Mouse (Mus musculus) left cerebral cortex, adult 9 months (tissue): ENCODE data around the gene Lce1l.
A peak's percentile ranks its signal among the peaks of the same experiment; 100 is the strongest.
"Not testable (repeated sequence)": the region's sequence is repeated elsewhere in the genome, so short reads cannot be mapped to it uniquely, and the experiment has no call there.

Experiments
- DNase-seq, 2 experiments: peaks; one replicate each; pipeline ENCODE4 v3.0.0; 2022; ENCODE audit warnings: low spot score in 2 of 2

Lce1l gene

DNA sequence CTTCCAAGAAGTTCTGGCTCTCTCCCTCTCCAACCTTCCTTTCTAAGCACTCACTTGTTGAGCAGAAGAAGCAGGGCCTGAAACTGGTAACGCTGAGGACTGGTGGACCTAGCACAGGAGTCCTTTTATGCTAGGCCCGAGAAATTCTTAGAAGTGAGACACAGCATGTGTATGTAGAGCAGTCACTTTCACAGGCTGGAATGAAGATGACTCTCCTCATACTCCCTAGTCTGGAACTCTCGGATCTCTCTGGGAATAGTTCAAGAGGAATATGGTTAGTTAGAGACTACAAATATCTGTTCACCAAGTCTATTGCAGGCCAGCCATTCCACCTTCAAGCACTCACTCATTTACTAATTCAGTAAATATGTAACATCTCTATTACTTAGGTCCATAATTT, at the start of gene Lce1l:
Gene Lce1l, minus strand, starts transcription at position 101 of the 400 bp plus-strand sequence.
- no peak for DNase-seq

DNA sequence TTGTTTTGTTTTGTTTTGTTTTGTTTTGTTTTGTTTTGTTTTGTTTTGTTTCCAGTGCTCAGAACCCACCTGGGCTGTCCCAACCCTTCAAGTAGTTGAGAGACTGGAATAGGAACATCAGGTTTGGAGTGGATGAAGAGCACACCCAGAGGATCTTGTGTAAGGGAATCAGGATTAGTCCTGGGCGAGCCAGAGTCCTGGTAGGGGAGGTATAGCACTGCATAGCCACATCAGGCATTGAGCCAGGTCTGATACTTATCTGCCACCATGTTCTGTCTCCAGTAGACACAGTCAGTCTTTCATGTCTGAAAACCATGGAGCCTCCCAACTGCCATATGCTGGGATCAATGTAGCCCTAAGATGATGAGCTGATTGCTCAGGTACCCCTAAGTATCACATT, 43.4 kb upstream of the Lce1l start:
- DNase-seq, result no peak

DNA sequence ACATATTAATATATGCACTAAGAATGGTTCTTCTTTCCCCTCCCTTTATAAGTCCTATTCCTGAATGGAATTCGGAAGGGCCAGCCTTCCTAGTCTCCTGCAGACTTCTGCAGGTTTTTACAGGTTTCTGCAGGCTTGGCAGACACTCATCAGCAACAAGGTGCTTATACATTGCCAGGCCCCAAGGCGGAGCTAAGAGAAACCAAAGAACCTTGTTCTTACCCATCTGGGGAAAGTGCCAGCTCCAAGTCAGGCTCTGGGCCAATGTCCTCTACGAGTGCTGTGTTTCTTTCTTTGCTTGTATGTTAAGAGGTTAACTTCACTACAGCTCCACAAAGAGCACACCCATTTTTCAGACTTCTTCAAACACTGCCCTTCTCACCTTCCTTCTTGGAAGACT, 43.0 kb upstream of the Lce1l start:
- no peak for DNase-seq

DNA sequence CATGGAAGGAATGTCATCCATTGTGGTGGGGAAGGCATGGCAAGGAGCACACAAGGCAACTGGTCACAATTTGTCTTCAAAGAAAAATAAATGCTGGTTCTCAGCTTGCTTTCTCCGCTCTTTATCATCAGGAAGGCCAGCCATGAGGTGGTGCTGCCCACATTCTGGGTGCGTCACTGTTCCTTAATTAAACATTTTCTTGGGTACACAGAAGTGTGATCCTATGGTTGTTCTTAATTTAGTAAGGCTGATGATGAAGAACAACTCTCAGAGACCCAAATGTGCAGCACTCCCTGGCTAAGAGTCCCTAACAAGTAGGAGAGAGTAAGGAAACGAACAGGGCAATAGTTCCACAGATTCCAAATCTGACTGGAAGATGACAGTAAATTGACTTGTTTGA, 23.1 kb upstream of the Lce1l start:
- peak in 1 of 2 experiments; percentile 8 for DNase-seq

DNA sequence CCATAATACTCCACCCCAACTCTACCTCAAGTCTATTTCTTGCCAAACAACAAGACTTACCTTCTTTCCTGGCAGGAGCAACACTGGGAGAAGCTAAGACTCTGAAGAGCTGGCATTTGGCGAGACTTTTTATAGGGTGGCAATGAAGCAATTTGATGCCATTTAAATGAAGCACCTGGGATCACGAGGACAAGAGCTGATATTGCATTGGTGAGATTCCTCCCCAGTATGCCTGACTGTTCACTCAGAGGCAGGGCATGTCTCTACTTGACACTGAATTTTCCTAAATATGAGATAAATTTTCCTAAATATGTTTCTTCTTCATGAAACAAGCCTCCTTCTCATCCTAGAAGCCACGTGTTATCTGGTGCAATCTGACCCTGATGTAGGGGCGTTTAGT, 19.0 kb upstream of the Lce1l start, which contains the start of gene 2310050C09Rik:
Gene 2310050C09Rik, minus strand, starts transcription at position 101 of the 400 bp plus-strand sequence.
- DNase-seq, result no peak

DNA sequence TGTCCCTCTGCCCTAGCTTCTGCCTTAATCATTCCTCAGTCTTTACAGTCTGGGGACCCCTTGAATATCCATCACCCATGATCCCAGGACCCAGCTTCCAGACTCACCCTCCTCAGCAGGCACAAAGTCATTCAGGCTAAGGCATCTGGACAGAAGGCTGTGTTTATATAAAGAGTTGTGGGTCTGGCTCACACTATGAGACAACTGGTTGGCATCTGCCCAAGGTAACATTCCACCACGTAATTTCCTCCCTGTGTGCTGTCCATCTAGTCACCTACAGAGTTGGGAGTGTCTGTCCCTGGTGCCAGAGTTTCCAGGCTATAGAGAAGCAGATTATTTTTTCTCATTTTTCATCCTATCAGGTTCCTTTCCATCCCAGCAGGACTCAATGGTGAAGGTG, 24.0 kb downstream of the Lce1l start, which contains the start of gene Kprp:
Gene Kprp, minus strand, starts transcription at position 140 of the 400 bp plus-strand sequence.
- DNase-seq, result no peak

DNA sequence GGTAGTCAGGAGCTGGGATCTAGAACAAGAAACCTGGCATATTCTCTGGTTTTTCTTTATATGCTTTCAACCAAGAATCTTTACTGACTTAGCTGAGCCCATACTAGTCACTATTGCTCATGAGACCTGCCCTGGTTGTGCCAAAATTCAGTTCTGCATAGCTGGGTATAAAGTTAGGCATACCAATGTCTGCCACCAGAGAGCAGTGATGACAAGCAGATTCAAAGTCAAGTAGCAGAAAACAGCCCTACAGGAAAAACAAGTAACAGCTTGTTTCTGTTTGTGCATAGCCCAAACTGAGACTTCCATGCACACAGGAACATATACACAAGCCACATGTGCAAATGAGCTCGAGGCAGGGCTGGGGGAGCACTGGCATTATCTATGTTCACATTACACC, 25.3 kb downstream of the Lce1l start:
- DNase-seq, result no peak

DNA sequence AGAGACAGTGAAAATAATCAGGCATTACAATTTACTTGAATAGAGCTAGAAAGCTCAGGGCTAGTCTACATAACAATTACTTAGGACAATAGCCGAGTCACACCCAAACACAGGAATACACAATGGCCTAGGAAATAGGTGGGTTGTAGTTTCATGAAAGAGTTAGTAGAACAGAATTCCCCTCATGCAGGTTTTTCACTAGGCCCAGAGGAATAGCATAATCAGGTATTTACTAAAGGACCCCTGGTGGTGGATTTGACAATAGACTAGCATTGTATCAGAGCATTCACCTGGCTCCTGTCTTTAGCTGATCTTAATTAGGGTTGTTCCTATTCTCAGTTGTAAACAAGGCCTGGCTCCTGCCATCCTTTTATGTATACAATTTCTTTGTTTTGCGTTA, 35.0 kb downstream of the Lce1l start:
- not testable (repeated sequence) for DNase-seq

DNA sequence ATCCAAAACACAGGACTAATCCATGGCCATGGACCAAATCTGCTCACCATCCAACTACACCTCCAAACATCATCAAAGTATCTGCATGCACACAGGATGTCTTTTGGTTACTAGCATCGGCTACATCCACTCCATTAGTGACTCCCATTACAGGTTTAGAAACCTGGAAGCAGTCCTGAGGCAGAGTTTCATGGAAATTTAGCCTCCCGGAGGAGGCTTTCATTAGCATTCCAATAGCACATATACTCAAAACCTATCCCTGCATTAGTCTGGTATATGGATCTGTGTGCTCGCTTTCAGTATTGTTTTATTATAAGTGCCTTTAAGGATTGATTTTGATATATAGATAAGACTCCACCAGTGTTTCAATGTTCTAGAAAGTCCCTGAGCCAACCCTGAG, 35.5 kb downstream of the Lce1l start:
- no peak for DNase-seq

DNA sequence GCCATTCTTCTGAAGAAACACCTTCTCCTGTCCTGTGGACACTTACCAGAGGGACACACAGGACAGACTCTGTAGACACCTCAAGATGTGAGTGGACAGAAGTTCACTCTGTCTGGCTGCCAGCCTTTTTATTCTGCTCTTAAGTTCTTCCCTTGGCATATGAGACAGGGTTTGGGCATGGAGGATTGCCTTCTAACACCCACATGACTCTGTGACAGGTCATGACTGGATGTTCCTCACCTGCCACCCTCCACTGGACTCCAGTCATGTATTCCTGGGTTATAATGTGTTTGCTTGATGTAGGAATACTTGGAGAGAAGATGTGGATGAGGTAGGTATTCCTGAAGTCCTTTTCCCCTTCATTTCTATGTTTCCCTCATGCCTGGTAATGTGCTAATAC, 43.3 kb downstream of the Lce1l start, which contains the start of gene Lce1k:
Gene Lce1k, minus strand, starts transcription at position 101 of the 400 bp plus-strand sequence.
- DNase-seq, result no peak
